Mouse (Mus musculus): ENCODE data around the gene Sh3bgrl2. TPM values are rescaled to one million over a fixed set of nuclear protein-coding genes. Genes with fewer than 3 reads are reported as not detected.

The Sh3bgrl2 gene
- total and polyA plus RNA-seq, 2 experiments from 2014 or later = 6.3 to 10.6 TPM

GRCm38 (mm10) chr9:83687904-83688303, 139.8 kb downstream of the Sh3bgrl2 start:
- Histone ChIP-seq H3K27me3 (ENCODE audit: insufficient read depth, low read length) (no peaks in the 10 kb centered on the region), H3K9me3 (ENCODE audit: low read length) (no peaks in the 10 kb centered on the region), H3K9ac (replicated peaks; ENCODE audit: low read length, poor library complexity, severe bottlenecking) (no peak overlapping the region), H3K36me3 (ENCODE audit: insufficient read depth, low read length) (no peaks in the 10 kb centered on the region), H3K4me1 (ENCODE audit: insufficient read depth, low read length) (0 out of 2 replicates have a peak, but pooled peaks cover 8% of the 10 kb centered on the region), H3K27ac (ENCODE audit: low read depth, low read length) (0 out of 2 replicates have a peak overlapping the region, but pooled peaks have one; percentile 1), H3K4me2 (ENCODE audit: low read depth, low read length, poor library complexity, severe bottlenecking) (no peak overlapping the region), H3K4me3 (ENCODE audit: low read depth, low read length) (no peak overlapping the region)
- no peak for TF ChIP-seq CTCF (IDR thresholded peaks at IDR 0.05)
- ATAC-seq (ENCODE audit: low FRiP score) (no peak), DNase-seq (ENCODE audit: low spot score) (no peak)
- WGBS = 54% methylated on average over 3 of the region's 3 CpGs

Other genes with a start within 250 kb of the Sh3bgrl2 start
- 12.8 and 28.6 TPM in 2 replicates for gene Lca5, start 107.2 kb upstream of the Sh3bgrl2 start, total RNA-seq (2014; rRNA removed)
- gene Lca5, start 107.2 kb upstream of the Sh3bgrl2 start, polyA plus RNA-seq (2015; fragmentation: Nextera tagmentation; extraction: Ambion mirVana) = 11.0 and 14.5 TPM in 2 replicates

All from midbrain, postnatal 0 days (tissue).